Mouse (Mus musculus): Measurements from ENCODE around the gene Rnf135.

GRCm38 (mm10) chr11:80155541-80155940 is 28.1 kb upstream of the Rnf135 start:
- no peak for TF ChIP-seq CTCF (IDR thresholded peaks at IDR 0.05; ENCODE audit: borderline replicate concordance, insufficient read depth, low read depth, low read length)
- TF ChIP-seq POLR2A (IDR thresholded peaks at IDR 0.05; ENCODE audit: borderline replicate concordance, insufficient read depth, low read length): no peak
